Mouse (Mus musculus) embryo, embryonic 11.5 days (tissue): Measurements from ENCODE around the gene Gng12.
"Not testable (repeated sequence)": the region's sequence is repeated elsewhere in the genome, so short reads cannot be mapped to it uniquely, and the experiment has no call there.

Source experiments
- DNase-seq: peaks from one replicate; pipeline ENCODE4 v3.0.0-alpha.2; 2012; ENCODE audit warnings: low read depth, low spot score

Gng12 gene

GRCm38 (mm10) chr6:67027438-67028142, 131.4 kb downstream of the Gng12 start:
- DNase-seq, result no peak

- DNase-seq, result no peak
Measured at GRCm38 (mm10) chr6:67029312-67029950, 133.2 kb downstream of the Gng12 start.

- DNase-seq, result no peak
Measured at GRCm38 (mm10) chr6:67029987-67030386, 133.8 kb downstream of the Gng12 start.

- DNase-seq, result no peak
Measured at GRCm38 (mm10) chr6:67030416-67030815, 134.2 kb downstream of the Gng12 start.

- DNase-seq, result no peak
Measured at GRCm38 (mm10) chr6:67030846-67031245, 134.6 kb downstream of the Gng12 start.

GRCm38 (mm10) chr6:67032551-67032950, 136.4 kb downstream of the Gng12 start:
- DNase-seq, result not testable (repeated sequence)

GRCm38 (mm10) chr6:67032972-67033371, 136.8 kb downstream of the Gng12 start:
- not testable (repeated sequence) for DNase-seq

GRCm38 (mm10) chr6:67033604-67034003, 137.4 kb downstream of the Gng12 start:
- DNase-seq, result no peak

GRCm38 (mm10) chr6:67034331-67035130, 138.3 kb downstream of the Gng12 start:
- no peak for DNase-seq

GRCm38 (mm10) chr6:67035388-67036299, 139.4 kb downstream of the Gng12 start:
- no peak for DNase-seq

- DNase-seq, result peak; percentile 72
Measured at GRCm38 (mm10) chr6:67036356-67036811, 140.2 kb downstream of the Gng12 start.

GRCm38 (mm10) chr6:67036837-67037628, 140.8 kb downstream of the Gng12 start, which contains the start of gene Gadd45a:
Gene Gadd45a, minus strand, starts transcription at chr6:67037457.
- DNase-seq, result peak; percentile 96

GRCm38 (mm10) chr6:67038964-67039363, 142.8 kb downstream of the Gng12 start:
- no peak for DNase-seq

GRCm38 (mm10) chr6:67040904-67041410, 144.8 kb downstream of the Gng12 start:
- DNase-seq, result no peak

- no peak for DNase-seq
Measured at GRCm38 (mm10) chr6:67045424-67045823, 149.2 kb downstream of the Gng12 start.

- no peak for DNase-seq
Measured at GRCm38 (mm10) chr6:67046937-67047336, 150.7 kb downstream of the Gng12 start.

- no peak for DNase-seq
Measured at GRCm38 (mm10) chr6:67048052-67048691, 152.0 kb downstream of the Gng12 start.

GRCm38 (mm10) chr6:67048880-67049694, 152.9 kb downstream of the Gng12 start:
- no peak for DNase-seq

GRCm38 (mm10) chr6:67049695-67050038, 153.5 kb downstream of the Gng12 start:
- DNase-seq, result no peak
